Mouse (Mus musculus) forebrain, embryonic 11.5 days (tissue): ENCODE results near the gene Defb11. TPM values are rescaled to one million over a fixed set of nuclear protein-coding genes. Genes with fewer than 3 reads are reported as not detected.
"Not testable (repeated sequence)": the region's sequence is repeated elsewhere in the genome, so short reads cannot be mapped to it uniquely, and the experiment has no call there.

Experiments used
- ATAC-seq: fragments of 200-750 bp; cut with Nextera tagmentation; replicated peaks from 2 replicates; pipeline ENCODE4 v1.8.0; 2017; ENCODE audit warnings: moderate TSS enrichment; ENCODE audit not compliant: low FRiP score
- DNase-seq: peaks from one replicate; pipeline ENCODE4 v3.0.0-alpha.2; 2017; ENCODE audit warnings: low spot score
- H3K27ac ChIP-seq: fragments of 300-500 bp; sonication (generic); 2 replicates; pipeline ENCODE4 v1.5.1; 2014; ENCODE audit warnings: low read depth, low read length
- H3K27me3 ChIP-seq: fragments of 300-500 bp; sonication (generic); 2 replicates; pipeline ENCODE4 v1.6.1; 2014; ENCODE audit warnings: mild to moderate bottlenecking, low read length, mixed read lengths; ENCODE audit not compliant: control insufficient read depth, insufficient read depth
- H3K36me3 ChIP-seq: fragments of 300-500 bp; sonication (generic); 2 replicates; pipeline ENCODE4 v1.6.1; 2014; ENCODE audit warnings: mild to moderate bottlenecking, low read length, moderate library complexity, mixed read lengths; ENCODE audit not compliant: control insufficient read depth, insufficient read depth
- H3K4me1 ChIP-seq: fragments of 300-500 bp; sonication (generic); replicated peaks from 2 replicates; pipeline ENCODE4 v1.6.1; 2014; ENCODE audit warnings: low read length, mixed read lengths; ENCODE audit not compliant: control insufficient read depth, insufficient read depth
- H3K4me2 ChIP-seq: fragments of 300-500 bp; sonication (generic); 2 replicates; pipeline ENCODE4 v1.6.1; 2014; ENCODE audit warnings: low read depth, mild to moderate bottlenecking, low read length, moderate library complexity, mixed read lengths; ENCODE audit not compliant: severe bottlenecking
- H3K4me3 ChIP-seq: fragments of 300-500 bp; sonication (generic); 2 replicates; pipeline ENCODE4 v1.5.1; 2014; ENCODE audit warnings: low read depth, low read length
- H3K9ac ChIP-seq: fragments of 300-500 bp; sonication (generic); 2 replicates; pipeline ENCODE4 v1.6.1; 2014; ENCODE audit warnings: low read length
- H3K9me3 ChIP-seq: fragments of 300-500 bp; sonication (generic); 2 replicates; pipeline ENCODE4 v1.6.1; 2016; ENCODE audit warnings: low read length, mixed read lengths; ENCODE audit not compliant: control insufficient read depth
- WGBS: fragments of 180-500 bp; shearing (Covaris S2); extraction: QIAGEN DNeasy Blood & Tissue Kit; methylation state at CpG from one replicate; pipeline ENCODE4 v1.1.7; 2014; 5-methylcytosine and 5-hydroxymethylcytosine counted together
- polyA plus RNA-seq: library from polyadenylated mRNA; unstranded; fragments of >200 nt; fragmentation: Nextera tagmentation; extraction: Ambion mirVana; gene quantifications from 2 replicates; pipeline ENCODE4 v1.2.1, GENCODE M21; 2014

The Defb11 gene
- polyA plus RNA-seq, 1 experiment from 2014 or later = not detected

- Histone ChIP-seq H3K4me3 (no peak overlapping the region), H3K27ac (no peak overlapping the region), H3K27me3 (no peaks in the 10 kb centered on the region), H3K9ac (no peak overlapping the region), H3K9me3 (no peaks in the 10 kb centered on the region), H3K4me2 (no peak overlapping the region), H3K4me1 (no peaks in the 10 kb centered on the region), H3K36me3 (no peaks in the 10 kb centered on the region)
- no peak for DNase-seq
- ATAC-seq = no peak
- 11% methylated on average over 1 of the region's 1 CpGs for WGBS
Observed at GRCm38 (mm10) chr8:21911931-21912330, 5.7 kb upstream of the Defb11 start.

GRCm38 (mm10) chr8:21885321-21885720, 20.9 kb downstream of the Defb11 start, which contains the start of gene Defb9:
Gene Defb9 (minus strand): TSS chr8:21885421.
- ATAC-seq, H3K4me2 ChIP-seq, H3K27me3 ChIP-seq, H3K4me1 ChIP-seq, H3K4me3 ChIP-seq, H3K9ac ChIP-seq, H3K36me3 ChIP-seq, H3K27ac ChIP-seq, H3K9me3 ChIP-seq, DNase-seq: not testable (repeated sequence)

DNA sequence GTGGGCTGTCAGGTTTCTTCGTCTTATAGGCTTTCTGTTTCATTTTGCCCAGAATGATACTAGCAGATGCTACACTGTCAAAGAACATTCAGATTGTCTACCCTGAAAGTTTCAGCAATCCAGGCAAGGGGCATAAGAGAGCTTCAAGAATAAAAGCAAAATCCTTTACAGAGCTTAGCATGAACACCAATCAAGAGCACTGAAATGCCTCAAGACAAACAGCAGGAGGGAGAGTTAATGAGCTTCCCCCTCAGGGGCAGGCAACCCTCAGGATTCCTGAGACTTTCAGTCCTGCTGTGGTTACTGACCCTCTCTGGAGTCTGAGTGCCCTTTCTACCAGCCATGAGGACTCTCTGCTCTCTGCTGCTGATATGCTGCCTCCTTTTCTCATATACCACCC, 47.6 kb downstream of the Defb11 start, which contains the start of gene Defb10:
Gene Defb10 (plus strand): TSS at position 316 of the 400 bp plus-strand sequence.
- not testable (repeated sequence) for ATAC-seq, H3K4me3 ChIP-seq, H3K9ac ChIP-seq, H3K4me1 ChIP-seq, H3K9me3 ChIP-seq, H3K27ac ChIP-seq, H3K27me3 ChIP-seq, H3K4me2 ChIP-seq, DNase-seq, H3K36me3 ChIP-seq
- 13% methylated on average over 1 of the region's 1 CpGs for WGBS

Other genes starting within 250 kb of the Defb11 start
- not detected in 2 replicates for gene Defa34, start 240.6 kb downstream of the Defb11 start, polyA plus RNA-seq
- not detected in 2 replicates for gene AY761184, start 202.8 kb downstream of the Defb11 start, polyA plus RNA-seq
- not detected in 2 replicates for gene Defa24, start 171.9 kb downstream of the Defb11 start, polyA plus RNA-seq
- not detected in 2 replicates for gene Defb50, start 82.9 kb downstream of the Defb11 start, polyA plus RNA-seq
- gene Defb2, start 66.5 kb downstream of the Defb11 start, polyA plus RNA-seq = not detected in 2 replicates
- not detected in 2 replicates for gene Defb10, start 47.5 kb downstream of the Defb11 start, polyA plus RNA-seq
- not detected in 2 replicates for gene Defb9, start 21.0 kb downstream of the Defb11 start, polyA plus RNA-seq
- not detected in 2 replicates for gene Defb15, start 26.3 kb upstream of the Defb11 start, polyA plus RNA-seq
- not detected in 2 replicates for gene Defb35, start 31.9 kb upstream of the Defb11 start, polyA plus RNA-seq
- not detected in 2 replicates for gene Defb13, start 40.4 kb upstream of the Defb11 start, polyA plus RNA-seq
- not detected in 2 replicates for gene Fam90a1a, start 52.3 kb upstream of the Defb11 start, polyA plus RNA-seq
- not detected in 2 replicates for gene Ccdc70, start 63.4 kb upstream of the Defb11 start, polyA plus RNA-seq
- 2.3 and 2.6 TPM in 2 replicates for gene Atp7b, start 153.9 kb upstream of the Defb11 start, polyA plus RNA-seq
- 30.9 and 35.8 TPM in 2 replicates for gene Alg11, start 154.3 kb upstream of the Defb11 start, polyA plus RNA-seq
- gene Nek5, start 218.6 kb upstream of the Defb11 start, polyA plus RNA-seq = 0.21 and 0.24 TPM in 2 replicates